Mouse (Mus musculus) heart, adult 18-20 months (tissue): ENCODE measurements around the gene Bcl2l11. TPM values are rescaled to one million over a fixed set of nuclear protein-coding genes. Genes with fewer than 3 reads are reported as not detected.
A peak's percentile ranks its signal among the peaks of the same experiment; 100 is the strongest.

Experiments used
- DNase-seq, 2 experiments: peaks; one replicate each; pipeline ENCODE4 v3.0.0; 2021 to 2022; ENCODE audit warnings: mixed read lengths in 1 of 2
- total RNA-seq, 2 experiments: library from RNA; stranded (reverse); gene quantifications; 2 replicates each; pipeline ENCODE4 v1.2.3; 2021

Bcl2l11 gene
- total RNA-seq, 2 experiments from 2014 or later: 8.1 to 10.3 TPM

GRCm38 (mm10) chr2:128138924-128139323 lies 13.1 kb downstream of the Bcl2l11 start:
- DNase-seq: no peak

DNA sequence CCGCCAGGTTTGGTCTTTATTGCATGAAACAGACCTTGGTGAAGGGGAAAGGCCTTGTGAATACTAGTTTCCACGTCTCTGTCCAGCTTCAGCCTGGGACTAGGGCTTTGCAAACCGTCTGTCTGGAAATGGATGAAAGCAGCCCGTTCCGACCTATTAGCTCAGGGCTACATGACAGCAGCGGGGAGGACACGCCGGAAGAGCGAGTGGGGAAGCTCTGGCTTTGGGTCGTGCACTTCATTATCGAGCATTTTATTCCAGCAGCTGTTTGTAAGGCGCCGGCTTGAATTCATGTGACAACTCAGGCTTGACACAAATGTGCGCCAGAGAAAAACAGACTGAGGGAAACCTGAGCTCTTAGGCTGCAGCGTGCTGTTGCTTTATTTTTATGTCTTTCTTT lies 13.9 kb downstream of the Bcl2l11 start:
- DNase-seq: peak; percentile 50 to 53

DNA sequence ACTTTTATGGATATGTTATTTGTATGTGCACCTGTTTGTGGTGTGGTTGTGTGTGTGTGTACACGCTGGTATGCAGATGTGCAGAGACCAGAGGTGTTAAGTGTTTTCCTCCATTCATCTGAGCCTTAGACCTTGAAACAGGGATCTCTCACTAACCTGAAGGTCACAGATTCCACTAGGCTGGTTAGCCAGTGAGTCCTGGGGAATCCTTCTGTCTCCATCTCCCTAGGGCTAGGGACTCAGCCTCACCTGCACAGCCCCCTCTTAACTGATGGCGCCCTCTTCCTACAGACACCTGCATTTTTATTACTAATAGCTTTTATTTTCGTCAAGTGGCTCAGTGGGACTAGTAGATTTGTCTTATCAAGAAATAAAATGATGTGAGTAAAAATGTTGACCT lies 14.3 kb downstream of the Bcl2l11 start:
- DNase-seq: no peak

DNA sequence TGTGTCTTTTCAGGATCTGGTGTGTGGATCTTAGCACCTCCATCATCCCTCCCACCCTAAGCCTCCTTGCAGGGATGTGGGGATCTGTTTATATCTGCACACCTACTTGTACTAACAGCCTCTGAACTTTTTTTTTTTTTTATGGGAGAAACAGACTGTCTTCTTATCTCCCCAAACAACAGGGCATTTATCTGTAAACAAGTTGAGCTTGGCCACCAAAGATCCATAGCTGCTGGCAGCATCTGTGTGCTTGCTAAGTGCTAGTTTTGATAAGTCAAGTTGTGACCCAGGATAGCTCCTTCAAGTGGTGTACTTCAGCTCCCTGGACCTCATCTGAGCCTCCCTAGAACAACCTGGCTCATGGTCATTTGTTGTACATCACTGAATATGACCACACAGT lies 18.2 kb downstream of the Bcl2l11 start:
- no peak for DNase-seq

- no peak for DNase-seq
Measured at GRCm38 (mm10) chr2:128145433-128145832, 19.6 kb downstream of the Bcl2l11 start.

- no peak for DNase-seq
Measured at GRCm38 (mm10) chr2:128149596-128149995, 23.8 kb downstream of the Bcl2l11 start.

- no peak for DNase-seq
Measured at GRCm38 (mm10) chr2:128152211-128152610, 26.4 kb downstream of the Bcl2l11 start.

- DNase-seq: no peak
Measured at GRCm38 (mm10) chr2:128152845-128153550, 27.2 kb downstream of the Bcl2l11 start.

DNA sequence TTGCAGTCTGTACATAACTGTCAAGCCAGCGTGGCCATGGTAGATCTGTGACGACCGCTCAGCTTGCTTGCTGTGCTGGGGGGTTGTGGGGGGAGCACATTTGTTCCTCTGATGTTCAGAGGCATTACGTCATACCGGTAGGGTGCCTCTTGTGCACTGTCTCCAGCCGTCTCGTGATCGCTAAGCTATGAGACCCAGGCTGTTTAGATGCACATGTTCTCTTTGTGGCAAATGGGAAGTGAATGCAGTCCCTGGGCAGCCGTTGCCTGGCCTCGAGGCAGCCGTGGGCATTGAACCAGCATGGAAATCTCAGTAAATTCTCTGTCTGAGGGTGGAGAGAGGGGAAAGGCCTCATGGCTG lies 27.7 kb downstream of the Bcl2l11 start:
- no peak for DNase-seq

GRCm38 (mm10) chr2:128155412-128156066 lies 29.7 kb downstream of the Bcl2l11 start:
- no peak for DNase-seq

DNA sequence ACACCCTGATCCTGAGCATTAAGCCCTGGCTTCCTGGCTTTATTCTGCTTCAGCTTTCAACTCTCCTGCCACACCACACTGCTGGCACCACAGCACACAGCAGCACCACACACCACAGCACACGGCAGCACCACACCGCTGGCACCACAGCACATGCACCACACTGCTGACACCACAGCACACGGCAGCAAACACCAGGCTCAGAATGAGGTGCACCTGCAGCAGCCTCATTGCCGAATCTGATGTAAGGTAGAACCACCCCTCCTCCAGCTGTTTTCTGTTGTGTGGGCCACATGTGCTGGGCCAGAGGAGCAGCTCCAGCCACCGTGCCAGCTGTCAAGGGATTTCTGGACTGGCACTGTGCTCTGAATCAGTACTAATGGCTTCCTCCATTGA lies 30.2 kb downstream of the Bcl2l11 start:
- no peak for DNase-seq

- DNase-seq: no peak
Measured at GRCm38 (mm10) chr2:128156557-128157412, 30.9 kb downstream of the Bcl2l11 start.

- no peak for DNase-seq
Measured at GRCm38 (mm10) chr2:128158734-128159410, 33.0 kb downstream of the Bcl2l11 start.

DNA sequence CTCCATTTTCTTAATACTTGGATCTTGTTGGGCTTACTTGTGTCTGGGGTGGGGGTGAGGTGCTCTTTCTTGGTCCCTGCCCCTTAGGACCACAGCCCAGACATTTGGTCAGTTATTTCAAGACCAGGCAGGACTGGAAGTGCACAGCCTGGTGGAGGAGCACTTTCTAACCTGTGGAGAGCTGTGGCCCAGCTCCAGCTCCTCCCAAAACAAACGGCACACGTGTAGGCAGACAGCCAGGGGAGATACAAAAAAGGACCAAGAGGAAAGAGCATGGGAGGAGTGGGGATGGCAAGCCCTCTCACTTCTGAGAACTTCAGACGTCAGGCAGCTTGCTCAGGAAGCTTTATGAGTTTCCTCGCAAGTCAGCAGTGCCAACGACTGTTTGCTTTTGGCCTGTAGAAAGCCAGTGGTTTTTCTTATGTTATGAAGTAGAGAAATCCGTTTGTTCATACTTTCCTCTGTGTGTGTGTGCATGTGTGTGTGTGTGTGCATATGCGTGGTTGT lies 33.8 kb downstream of the Bcl2l11 start:
- DNase-seq: no peak

- no peak for DNase-seq
Measured at GRCm38 (mm10) chr2:128163177-128163576, 37.3 kb downstream of the Bcl2l11 start.

DNA sequence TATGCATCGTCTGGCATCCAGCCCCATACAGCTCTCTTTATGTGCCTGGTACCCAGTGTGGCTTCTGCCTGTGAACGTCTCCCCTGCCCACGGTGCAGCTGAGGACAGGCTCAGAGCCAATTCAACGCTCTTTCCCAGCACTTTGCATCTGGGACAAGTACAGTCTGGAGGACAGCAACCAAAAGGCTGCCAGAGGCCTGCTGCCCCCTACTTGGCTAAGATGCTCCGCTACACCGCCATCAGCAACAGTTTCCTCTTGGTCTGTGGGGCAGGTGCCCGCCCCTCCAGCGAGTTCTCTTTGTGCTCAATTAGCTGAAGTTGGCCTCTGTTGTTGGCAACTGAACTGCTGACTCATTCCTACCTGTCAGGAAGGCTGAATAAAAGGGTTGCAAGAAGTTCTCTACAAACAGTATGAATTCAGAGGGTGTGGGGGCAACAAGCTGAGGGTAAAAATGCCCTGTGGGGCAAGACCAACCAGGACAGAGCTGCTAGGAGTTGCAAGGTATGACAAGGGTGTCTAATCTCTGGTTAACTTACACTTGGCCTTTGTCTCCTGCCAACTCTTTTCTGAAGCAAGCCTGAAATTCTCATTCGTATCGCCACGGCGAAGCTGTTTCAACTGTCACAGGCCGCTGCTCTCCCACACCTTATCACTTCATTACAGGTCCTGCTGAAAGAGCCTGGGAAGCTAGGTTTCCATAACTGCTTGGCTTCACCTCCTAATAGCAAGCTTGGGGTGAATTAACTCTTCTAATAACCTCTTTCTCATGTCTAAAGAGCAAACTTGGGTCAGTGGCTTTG lies 41.0 kb downstream of the Bcl2l11 start:
- DNase-seq: peak in 1 of 2 experiments; percentile 40

DNA sequence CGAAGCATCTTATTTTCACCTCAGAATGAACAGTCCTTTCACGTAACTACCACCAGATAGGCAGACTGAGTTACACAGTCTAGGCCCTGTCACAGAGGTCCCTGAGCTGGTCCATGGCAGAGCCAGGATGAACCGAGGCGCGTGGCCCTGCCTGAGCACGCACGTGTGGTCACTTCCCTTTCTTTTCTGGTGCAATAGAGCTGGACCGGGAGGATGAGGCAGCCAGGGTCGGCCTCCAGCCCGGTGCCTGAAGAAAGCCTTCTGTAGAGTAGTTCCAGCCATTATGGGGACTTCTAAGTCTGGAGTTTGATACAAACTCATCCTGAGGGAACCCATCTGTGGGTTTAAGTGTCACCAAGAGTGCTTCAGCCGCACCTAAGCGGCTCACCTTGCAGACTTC lies 42.1 kb downstream of the Bcl2l11 start:
- no peak for DNase-seq

GRCm38 (mm10) chr2:128169486-128169885 lies 43.6 kb downstream of the Bcl2l11 start:
- DNase-seq: no peak

GRCm38 (mm10) chr2:128169972-128170371 lies 44.1 kb downstream of the Bcl2l11 start:
- DNase-seq: no peak

GRCm38 (mm10) chr2:128170614-128171013 lies 44.8 kb downstream of the Bcl2l11 start:
- no peak for DNase-seq

GRCm38 (mm10) chr2:128172266-128172665 lies 46.4 kb downstream of the Bcl2l11 start:
- DNase-seq: peak; percentile 62 to 68
